Mouse (Mus musculus) G1E-ER4 (cell line): Measurements from ENCODE around the gene Rfng. TPM values are rescaled to one million over a fixed set of nuclear protein-coding genes. Genes with fewer than 3 reads are reported as not detected.
"Not testable (repeated sequence)": the region's sequence is repeated elsewhere in the genome, so short reads cannot be mapped to it uniquely, and the experiment has no call there.

Experiments used
- GATA1 ChIP-seq: IDR thresholded peaks from one replicate; pipeline ENCODE4 v1.8.0; 2012; ENCODE audit warnings: low read length, inconsistent platforms
- polyA plus RNA-seq: library from polyadenylated mRNA; stranded (reverse); fragments of >175 nt; gene quantifications from 2 replicates; pipeline ENCODE4 v1.2.3, GENCODE M21; 2012

Gene Rfng
- polyA plus RNA-seq, 1 experiment = 50.0 TPM

- TF ChIP-seq GATA1 = no peak
These were observed 8.6 kb upstream of the Rfng start for GRCm38 (mm10) chr11:120792652-120793051.

GRCm38 (mm10) chr11:120789810-120790209 is 5.8 kb upstream of the Rfng start:
- no peak for TF ChIP-seq GATA1

DNA sequence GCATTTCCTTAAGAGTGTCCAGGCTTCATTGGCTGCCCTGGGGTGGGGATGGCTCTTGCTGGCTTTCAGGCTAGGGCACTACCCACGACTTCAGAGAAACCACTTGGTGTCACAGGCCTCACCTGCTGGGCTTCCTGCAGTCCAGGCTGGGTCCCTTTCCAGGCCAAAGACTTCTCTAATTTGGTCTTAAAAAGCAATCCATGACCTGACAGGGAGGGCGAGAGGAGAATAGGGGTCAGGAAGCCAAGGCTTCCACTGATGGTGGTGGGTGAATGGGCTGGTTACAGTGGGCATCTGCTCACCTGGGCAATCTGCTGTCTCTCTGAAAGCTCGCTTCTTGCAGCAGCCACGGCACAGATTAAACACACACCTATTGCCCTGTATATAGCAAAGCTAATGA is 5.3 kb upstream of the Rfng start:
- TF ChIP-seq GATA1 = no peak

DNA sequence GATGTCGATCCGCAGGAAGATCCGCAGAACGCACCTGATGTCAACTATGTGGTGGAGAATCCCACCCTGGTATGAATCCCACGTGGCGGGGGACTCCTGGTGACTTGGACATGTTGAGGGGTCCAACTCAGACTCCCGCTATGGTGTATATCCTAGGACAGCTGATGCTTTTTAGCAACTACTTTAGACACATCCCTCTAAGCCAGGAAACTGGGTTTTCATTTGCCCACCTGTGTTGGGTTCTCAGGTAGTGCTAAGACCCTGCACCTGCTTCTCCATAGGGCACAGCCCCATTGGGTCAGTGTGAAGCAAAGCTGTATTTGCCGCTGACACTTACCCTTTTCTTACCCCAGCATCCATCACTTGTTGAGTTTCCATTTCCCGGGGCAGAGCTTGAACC is 1.1 kb upstream of the Rfng start:
- TF ChIP-seq GATA1 = no peak

- no peak for TF ChIP-seq GATA1
These were observed 462 bp downstream of the Rfng start for GRCm38 (mm10) chr11:120783426-120784063.

- TF ChIP-seq GATA1 = no peak
These were observed 4.1 kb downstream of the Rfng start for GRCm38 (mm10) chr11:120779876-120780275.

DNA sequence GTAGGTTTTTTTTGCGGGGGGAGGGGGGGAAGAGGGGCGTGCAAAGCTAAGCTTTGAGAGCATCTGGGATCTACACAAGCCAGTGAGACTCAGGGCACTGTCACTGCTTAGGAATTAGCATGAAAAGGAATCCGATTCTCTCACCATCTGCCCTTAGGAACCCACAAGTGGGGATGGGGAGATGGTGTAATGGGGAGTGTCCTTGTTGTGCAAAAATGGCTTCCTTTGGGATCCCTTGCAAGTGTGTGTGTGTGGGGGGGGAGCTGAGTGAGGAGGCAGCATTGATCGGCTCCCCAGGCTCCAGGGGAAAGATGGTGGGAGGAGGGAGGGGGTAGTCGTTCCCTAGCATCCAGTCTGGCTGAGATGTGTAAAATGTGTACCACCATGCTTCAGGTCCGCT is 6.9 kb downstream of the Rfng start:
- TF ChIP-seq GATA1 = no peak

- no peak for TF ChIP-seq GATA1
These were observed 8.1 kb downstream of the Rfng start for GRCm38 (mm10) chr11:120775774-120776469.

GRCm38 (mm10) chr11:120773463-120774190 is 10.4 kb downstream of the Rfng start:
- no peak for TF ChIP-seq GATA1

DNA sequence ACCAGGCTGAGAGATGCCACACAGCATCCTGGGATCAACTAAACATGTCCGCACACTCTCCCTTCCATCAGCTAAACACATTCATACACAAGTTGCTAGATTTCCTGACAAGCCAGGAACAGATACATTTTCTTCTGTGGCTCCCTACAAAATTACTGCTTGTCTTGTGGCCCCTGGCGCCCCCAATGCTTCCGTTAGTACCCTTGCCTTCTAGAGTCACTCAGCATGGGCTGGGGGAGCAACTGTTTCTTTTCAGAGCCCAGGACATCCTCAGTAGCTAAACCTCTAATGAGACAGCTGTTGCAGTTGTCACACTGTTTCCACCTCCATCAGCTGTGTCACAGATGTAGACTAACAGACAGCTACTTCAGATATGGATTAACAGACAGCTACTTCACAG is 11.3 kb downstream of the Rfng start:
- no peak for TF ChIP-seq GATA1

DNA sequence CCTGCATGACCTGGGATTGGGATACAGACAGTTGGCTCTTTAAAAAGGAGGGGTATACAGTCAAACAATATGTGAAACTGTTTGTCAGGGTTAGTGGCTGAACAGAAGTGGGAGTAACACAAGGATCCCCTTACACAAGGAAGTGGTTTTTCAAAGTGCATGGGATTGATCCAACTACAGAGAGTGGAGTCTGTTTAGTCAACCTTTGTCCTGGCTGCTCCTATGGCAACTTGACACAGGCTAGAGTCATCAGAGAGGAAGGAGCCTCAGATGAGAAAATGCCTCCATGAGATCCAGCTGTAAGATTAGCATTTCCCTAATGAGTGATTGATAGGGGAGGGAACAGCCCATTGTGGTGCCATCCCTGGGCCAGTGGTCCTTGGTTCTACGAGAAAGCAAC is 15.8 kb downstream of the Rfng start:
- no peak for TF ChIP-seq GATA1

- not testable (repeated sequence) for TF ChIP-seq GATA1
These were observed 21.4 kb downstream of the Rfng start, which contains the start of gene Hmga1b for GRCm38 (mm10) chr11:120762672-120763041. TSS of gene Hmga1b (plus strand) at chr11:120762794.

- no peak for TF ChIP-seq GATA1
These were observed 22.0 kb downstream of the Rfng start for GRCm38 (mm10) chr11:120761811-120762671.

DNA sequence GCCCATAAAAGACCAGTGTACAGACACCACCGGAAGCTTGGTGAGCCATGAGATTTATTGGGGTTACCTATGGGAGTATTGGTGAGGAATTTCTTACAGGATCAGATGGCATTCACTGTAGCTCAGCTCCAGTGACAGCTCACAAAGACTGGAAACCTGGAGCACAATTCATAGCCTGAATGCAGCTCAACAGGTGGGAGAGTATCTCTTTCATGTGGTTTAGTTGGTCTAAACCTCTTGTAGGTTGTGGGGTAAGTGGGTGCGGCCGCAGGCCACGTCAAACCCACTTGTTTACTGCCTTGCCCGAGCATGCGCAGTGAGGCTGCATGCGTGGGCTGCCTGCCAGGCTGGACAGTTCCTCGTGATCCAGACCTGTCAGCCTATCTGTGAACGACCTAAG is 23.8 kb downstream of the Rfng start:
- no peak for TF ChIP-seq GATA1

DNA sequence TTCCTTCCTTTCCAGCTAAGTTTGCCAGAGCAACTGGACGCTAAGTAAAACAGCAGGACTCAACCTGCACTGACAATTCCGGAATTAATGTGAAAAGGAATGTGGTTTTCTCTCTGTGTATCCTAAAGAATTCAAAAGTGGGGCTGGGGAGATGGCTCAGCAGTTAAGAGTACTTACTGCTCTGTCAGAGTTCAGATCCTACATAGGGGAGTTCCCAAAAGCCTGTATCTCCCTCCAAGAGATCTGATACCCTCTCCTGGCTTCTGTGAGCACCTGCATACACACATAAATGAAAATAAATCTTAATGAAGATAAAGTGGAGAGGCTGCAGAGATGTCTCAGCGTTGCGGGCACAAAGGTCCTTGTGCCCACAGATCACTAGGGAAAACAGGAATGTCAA is 32.4 kb downstream of the Rfng start:
- no peak for TF ChIP-seq GATA1

GRCm38 (mm10) chr11:120749430-120749829 is 34.6 kb downstream of the Rfng start:
- TF ChIP-seq GATA1 = no peak

GRCm38 (mm10) chr11:120747974-120748373 is 36.0 kb downstream of the Rfng start:
- no peak for TF ChIP-seq GATA1
